Mouse (Mus musculus) hindbrain, postnatal 0 days (tissue): ENCODE results near the gene Vamp2. TPM values are rescaled to one million over a fixed set of nuclear protein-coding genes. Genes with fewer than 3 reads are reported as not detected.

Experiments used
- ATAC-seq: fragments of 200-750 bp; cut with Nextera tagmentation; 2 replicates; pipeline ENCODE4 v1.8.0; 2017; ENCODE audit warnings: mild to moderate bottlenecking, moderate TSS enrichment, moderate library complexity
- DNase-seq: peaks from one replicate; pipeline ENCODE4 v3.0.0-alpha.2; 2015; ENCODE audit warnings: low spot score
- H3K27ac ChIP-seq: fragments of 300-500 bp; sonication (generic); 2 replicates; pipeline ENCODE4 v1.5.1; 2014; ENCODE audit warnings: mild to moderate bottlenecking
- H3K27me3 ChIP-seq: fragments of 300-500 bp; sonication (generic); 2 replicates; pipeline ENCODE4 v1.6.1; 2014; ENCODE audit warnings: low read length, mixed read lengths; ENCODE audit not compliant: insufficient read depth
- H3K36me3 ChIP-seq: fragments of 300-500 bp; sonication (generic); 2 replicates; pipeline ENCODE4 v1.6.1; 2014; ENCODE audit warnings: low read length, mixed read lengths; ENCODE audit not compliant: insufficient read depth
- H3K4me1 ChIP-seq: fragments of 300-500 bp; sonication (generic); 2 replicates; pipeline ENCODE4 v1.6.1; 2014; ENCODE audit warnings: antibody characterized with exemption, low read length, mixed read lengths; ENCODE audit not compliant: insufficient read depth
- H3K4me2 ChIP-seq: fragments of 300-500 bp; sonication (generic); 2 replicates; pipeline ENCODE4 v1.6.1; 2014; ENCODE audit warnings: low read depth, mild to moderate bottlenecking, low read length, moderate library complexity, mixed read lengths
- H3K4me3 ChIP-seq: fragments of 300-500 bp; sonication (generic); 2 replicates; pipeline ENCODE4 v1.5.1; 2014; ENCODE audit warnings: low read length
- H3K9ac ChIP-seq: fragments of 300-500 bp; sonication (generic); replicated peaks from 2 replicates; pipeline ENCODE4 v1.6.1; 2014; ENCODE audit warnings: mild to moderate bottlenecking, low read length, moderate library complexity, mixed read lengths
- H3K9me3 ChIP-seq: fragments of 300-500 bp; sonication (generic); 2 replicates; pipeline ENCODE4 v1.6.1; 2016; ENCODE audit warnings: low read length, mixed read lengths
- CTCF ChIP-seq: IDR thresholded peaks from 2 replicates; pipeline ENCODE4 v1.5.1; 2016; ENCODE audit warnings: antibody characterized with exemption, control low read depth, low read depth
- WGBS: fragments of 180-500 bp; shearing (Covaris S2); extraction: QIAGEN DNeasy Blood & Tissue Kit; methylation state at CpG from one replicate; pipeline ENCODE4 v1.1.7; 2014; 5-methylcytosine and 5-hydroxymethylcytosine counted together
- polyA plus RNA-seq: library from polyadenylated mRNA; unstranded; fragments of >200 nt; fragmentation: Nextera tagmentation; extraction: Ambion mirVana; gene quantifications from 2 replicates; pipeline ENCODE4 v1.2.1, GENCODE M21; 2015
- total RNA-seq: library from RNA; depleted of rRNA; stranded (reverse); fragments of >200 nt; gene quantifications from 2 replicates; pipeline ENCODE4 v1.2.3, GENCODE M21; 2014

The Vamp2 gene
- total and polyA plus RNA-seq, 2 experiments from 2014 or later = 146 to 489 TPM

DNA sequence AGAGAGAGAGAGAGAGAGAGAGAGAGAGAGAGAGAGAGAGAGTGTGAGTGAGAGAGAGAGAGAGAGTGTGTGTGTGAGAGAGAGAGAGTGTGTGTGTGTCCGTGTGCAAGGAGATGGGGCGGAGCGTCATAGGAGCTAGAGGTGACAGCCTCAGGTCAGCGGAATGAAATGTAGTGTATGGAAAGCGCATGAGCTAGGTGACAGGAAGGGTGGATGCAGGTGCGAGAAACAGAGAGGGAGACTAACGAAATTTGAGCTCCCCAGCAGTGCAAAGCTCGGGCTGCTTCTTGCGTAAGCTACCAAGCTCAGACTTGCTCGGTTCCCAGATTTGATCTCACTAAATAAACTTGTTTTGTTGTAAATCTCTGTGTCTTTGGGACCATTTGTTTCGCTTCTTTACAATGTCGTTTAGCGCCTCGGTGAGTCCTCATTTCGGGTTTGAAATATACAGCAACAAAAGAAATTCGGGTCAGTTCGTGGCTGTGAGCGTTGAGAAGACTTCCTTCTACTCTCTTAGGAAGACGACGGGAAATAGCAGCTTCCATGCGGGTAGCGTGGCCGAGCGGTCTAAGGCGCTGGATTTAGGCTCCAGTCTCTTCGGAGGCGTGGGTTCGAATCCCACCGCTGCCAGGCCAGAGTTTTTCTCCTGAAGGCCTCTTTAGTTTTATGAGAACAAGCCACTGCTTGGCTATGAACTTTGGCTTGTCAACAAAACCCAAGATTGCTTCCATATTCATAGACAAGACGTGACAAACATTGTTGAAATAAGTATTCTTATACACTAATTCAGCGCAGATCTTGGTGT lies 35.6 kb downstream of the Vamp2 start:
- H3K4me2 ChIP-seq = peak overlapping the region; percentile 97
- no peaks in the 10 kb centered on the region for H3K27me3 ChIP-seq
- H3K9me3 ChIP-seq = no peaks in the 10 kb centered on the region
- peak overlapping the region; percentile 58 for H3K9ac ChIP-seq
- WGBS = under 1% methylated on average over 31 of the region's 31 CpGs
- peak overlapping the region; percentile 77 for H3K4me3 ChIP-seq
- no peaks in the 10 kb centered on the region for H3K36me3 ChIP-seq
- peaks cover 19% of the 10 kb centered on the region for H3K4me1 ChIP-seq
- peak; percentile 95 for DNase-seq
- TF ChIP-seq CTCF = no peak
- ATAC-seq = peak; percentile 60
- peak overlapping the region; percentile 89 for H3K27ac ChIP-seq

DNA sequence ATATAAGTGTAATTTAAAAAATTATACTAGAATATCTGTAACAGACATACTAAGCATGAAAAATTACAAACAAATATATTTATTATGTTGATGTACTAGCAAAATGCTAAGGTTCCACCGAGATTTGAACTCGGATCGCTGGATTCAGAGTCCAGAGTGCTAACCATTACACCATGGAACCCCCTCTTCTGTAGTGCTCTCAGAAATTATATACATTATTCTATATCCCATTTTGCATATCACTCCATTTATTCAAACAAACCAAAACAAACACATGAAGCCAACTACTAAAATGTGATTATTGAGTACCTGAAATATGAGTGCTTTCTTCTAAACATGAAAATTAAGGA lies 36.2 kb downstream of the Vamp2 start:
- Histone ChIP-seq H3K36me3 (no peaks in the 10 kb centered on the region), H3K9ac (no peak overlapping the region), H3K4me2 (peak overlapping the region; percentile 97), H3K4me3 (peak overlapping the region; percentile 77), H3K4me1 (peaks cover 19% of the 10 kb centered on the region), H3K27ac (no peak overlapping the region), H3K27me3 (no peaks in the 10 kb centered on the region), H3K9me3 (no peaks in the 10 kb centered on the region)
- DNase-seq (peak; percentile 91), ATAC-seq (0 out of 2 replicates have a peak, but pooled peaks have one; percentile 32)
- 0% methylated on average over 3 of the region's 3 CpGs for WGBS
- no peak for TF ChIP-seq CTCF

DNA sequence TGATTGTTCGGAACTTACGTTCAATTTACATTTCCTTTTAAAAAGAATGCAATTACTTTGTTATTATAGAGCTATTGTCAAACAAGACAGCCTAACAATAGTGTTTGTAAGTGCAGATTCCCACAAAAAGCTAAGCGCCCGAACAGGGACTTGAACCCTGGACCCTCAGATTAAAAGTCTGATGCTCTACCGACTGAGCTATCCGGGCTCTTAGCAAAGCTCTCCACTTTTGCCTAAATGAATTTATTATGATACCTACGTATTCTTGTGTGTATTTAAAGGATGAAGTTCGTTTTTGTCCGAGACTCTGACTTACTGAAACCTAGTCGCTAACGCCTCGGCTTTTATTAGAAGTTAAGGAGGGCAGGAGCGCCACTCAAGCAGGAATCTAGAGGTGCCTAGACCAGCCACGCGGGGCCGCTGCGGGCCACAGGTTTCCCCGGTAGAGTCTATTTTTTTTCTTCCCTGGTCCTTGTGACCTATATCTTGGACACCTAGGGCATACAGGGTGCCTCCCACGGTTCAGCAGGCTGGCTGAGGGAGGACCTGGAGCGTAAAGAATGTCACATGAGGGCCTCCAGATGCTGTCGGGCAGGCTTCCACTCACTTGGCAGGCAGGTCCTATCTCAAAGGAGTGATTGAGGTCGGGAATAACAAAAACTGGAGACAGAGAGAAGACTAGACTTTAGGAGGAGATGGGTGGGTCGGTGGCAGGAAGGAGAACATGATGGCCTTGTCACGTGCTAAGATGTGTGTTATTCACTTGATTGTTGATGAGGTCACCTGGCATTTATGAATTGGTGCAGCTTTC lies 37.0 kb downstream of the Vamp2 start:
- peak; percentile 68 for TF ChIP-seq CTCF
- Histone ChIP-seq H3K36me3 (no peaks in the 10 kb centered on the region), H3K27ac (peak overlapping the region; percentile 87), H3K4me1 (peaks cover 15% of the 10 kb centered on the region), H3K27me3 (no peaks in the 10 kb centered on the region), H3K9me3 (no peaks in the 10 kb centered on the region), H3K4me3 (peak overlapping the region; percentile 57), H3K4me2 (peak overlapping the region; percentile 81), H3K9ac (peak overlapping the region; percentile 52)
- peak; percentile 48 for ATAC-seq
- WGBS = under 1% methylated on average over 24 of the region's 24 CpGs
- DNase-seq = peak; percentile 93

DNA sequence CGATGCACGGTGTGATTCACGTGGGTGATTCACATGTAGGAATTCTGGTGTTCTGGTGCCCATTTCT lies 37.4 kb downstream of the Vamp2 start, which contains the start of gene Aloxe3:
TSS of gene Aloxe3 (plus strand) at position 45 of the 67 bp plus-strand sequence.
- DNase-seq (no peak), ATAC-seq (no peak)
- Histone ChIP-seq H3K36me3 (no peaks in the 10 kb centered on the region), H3K27me3 (no peaks in the 10 kb centered on the region), H3K4me3 (peak within 1 kb of the TSS; percentile 57), H3K9me3 (no peaks in the 10 kb centered on the region), H3K27ac (peak within 1 kb of the TSS; percentile 87), H3K4me2 (peak within 1 kb of the TSS; percentile 81), H3K4me1 (peaks cover 12% of the 10 kb centered on the region), H3K9ac (peak within 1 kb of the TSS; percentile 52)
- 0% methylated on average over 3 of the region's 3 CpGs for WGBS
- TF ChIP-seq CTCF = no peak

GRCm38 (mm10) chr11:69125919-69126705 lies 37.8 kb downstream of the Vamp2 start:
- no peak for ATAC-seq
- Histone ChIP-seq H3K4me1 (peaks cover 9% of the 10 kb centered on the region; the same call in 1 of the 2 replicates), H3K4me2 (peak overlapping the region; percentile 81), H3K9me3 (no peaks in the 10 kb centered on the region), H3K9ac (peak overlapping the region; percentile 52), H3K27ac (peak overlapping the region; percentile 87), H3K27me3 (no peaks in the 10 kb centered on the region), H3K36me3 (no peaks in the 10 kb centered on the region), H3K4me3 (peak overlapping the region; percentile 57)
- WGBS = 9% methylated on average over 20 of the region's 20 CpGs
- no peak for TF ChIP-seq CTCF
- DNase-seq = peak; percentile 31

DNA sequence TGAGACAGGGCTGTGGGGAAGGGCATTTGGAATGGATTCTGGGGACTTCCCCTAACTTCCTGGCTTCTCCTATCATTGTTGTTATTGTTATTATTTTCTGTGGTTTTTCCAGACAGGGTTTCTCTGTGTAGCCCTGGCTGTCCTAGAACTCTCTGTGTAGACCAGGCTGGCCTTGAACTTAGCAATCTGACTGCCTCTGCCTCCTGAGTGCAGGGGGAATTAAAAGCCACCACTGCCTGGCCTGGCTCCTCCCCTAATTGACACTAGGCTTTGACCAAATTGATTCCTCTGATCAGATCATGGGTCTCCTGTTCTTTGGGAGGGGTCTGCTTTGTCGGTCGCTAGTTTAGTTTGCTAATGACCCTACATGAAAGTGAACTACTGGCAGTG lies 38.4 kb downstream of the Vamp2 start:
- H3K4me1 ChIP-seq = peaks cover 4% of the 10 kb centered on the region; the same call in 1 of the 2 replicates
- H3K9ac ChIP-seq = no peak overlapping the region
- ATAC-seq (no peak), DNase-seq (no peak)
- peak overlapping the region; percentile 87; the same call in 1 of the 2 replicates for H3K27ac ChIP-seq
- peak overlapping the region; percentile 57 for H3K4me3 ChIP-seq
- no peaks in the 10 kb centered on the region for H3K36me3 ChIP-seq
- no peaks in the 10 kb centered on the region for H3K9me3 ChIP-seq
- H3K4me2 ChIP-seq = peak overlapping the region; percentile 81
- no peaks in the 10 kb centered on the region for H3K27me3 ChIP-seq
- no peak for TF ChIP-seq CTCF
- WGBS = 56% methylated on average over 2 of the region's 2 CpGs
